Comparison of ENCODE assay signal across 29 mouse cellular contexts in genomic region chr15:77134483-77134882, GRCm38 (mm10).
"Had no signal": no experiment of that assay in that cellular context is flagged by ENCODE, and none has a peak within 500 bp of the region (broad histone marks: within the 10 kb centered on the region; RNA-seq: fewer than 3 reads in every experiment).

No protein-coding gene starts in this region.

- H3K27me3 ChIP-seq: embryonic facial prominence, embryonic 12.5 days; embryonic facial prominence, embryonic 13.5 days; embryonic facial prominence, embryonic 15.5 days; forebrain, embryonic 12.5 days; forebrain, embryonic 13.5 days; forebrain, embryonic 15.5 days had no signal

- ATAC-seq: forebrain, embryonic 13.5 days; forebrain, embryonic 14.5 days; forebrain, embryonic 15.5 days; forebrain, embryonic 16.5 days; forebrain, postnatal 0 days had no signal

- H3K4me3 ChIP-seq: embryonic facial prominence, embryonic 10.5 days; embryonic facial prominence, embryonic 12.5 days; embryonic facial prominence, embryonic 13.5 days; embryonic facial prominence, embryonic 15.5 days; erythroblast, embryonic 14.5 days; forebrain, embryonic 10.5 days; forebrain, embryonic 12.5 days; forebrain, embryonic 13.5 days; forebrain, embryonic 15.5 days; gastrocnemius, adult 2 months; heart, adult 2 months had no signal

- H3K9ac ChIP-seq: embryonic facial prominence, embryonic 12.5 days; embryonic facial prominence, embryonic 13.5 days; embryonic facial prominence, embryonic 15.5 days; forebrain, embryonic 12.5 days; forebrain, embryonic 13.5 days; forebrain, embryonic 15.5 days; forebrain, postnatal 0 days had no signal

- H3K27ac ChIP-seq: embryonic facial prominence, embryonic 10.5 days; embryonic facial prominence, embryonic 12.5 days; embryonic facial prominence, embryonic 13.5 days; embryonic facial prominence, embryonic 15.5 days; forebrain, embryonic 10.5 days; forebrain, embryonic 12.5 days; forebrain, embryonic 13.5 days; forebrain, embryonic 15.5 days; gastrocnemius, adult 2 months; heart, adult 2 months had no signal

- H3K4me2 ChIP-seq: embryonic facial prominence, embryonic 12.5 days; embryonic facial prominence, embryonic 13.5 days; embryonic facial prominence, embryonic 15.5 days; forebrain, embryonic 12.5 days; forebrain, embryonic 13.5 days; forebrain, embryonic 15.5 days had no signal

- H3K9me3 ChIP-seq: embryonic facial prominence, embryonic 13.5 days; embryonic facial prominence, embryonic 15.5 days; forebrain, embryonic 13.5 days; forebrain, embryonic 15.5 days had no signal

- H3K4me1 ChIP-seq: forebrain, embryonic 10.5 days had no signal

- DNase-seq: cerebellum, adult 2 months; cerebellum, adult 8-10 months; cerebellum, adult 9-10 months; cerebellum, adult 9-11 months; cerebellum, postnatal 10 days; cerebellum, postnatal 14 days; cerebellum, postnatal 25 days; cerebellum, postnatal 36 days; embryo, embryonic 11 days; forebrain, postnatal 0 days; gastrocnemius, adult 2 months; gastrocnemius, postnatal 10 days; gastrocnemius, postnatal 14 days; gastrocnemius, postnatal 25 days; gastrocnemius, postnatal 36 days; heart, adult 11 months; heart, adult 18-20 months; heart, adult 2 months had no signal
